Mouse (Mus musculus) brain, embryonic 18.5 days (tissue): ENCODE data around the gene Alb.

Experiments used
- DNase-seq: peaks from one replicate; pipeline ENCODE4 v3.0.0-alpha.2; 2012; ENCODE audit warnings: low read depth, low spot score

The Alb gene

DNA sequence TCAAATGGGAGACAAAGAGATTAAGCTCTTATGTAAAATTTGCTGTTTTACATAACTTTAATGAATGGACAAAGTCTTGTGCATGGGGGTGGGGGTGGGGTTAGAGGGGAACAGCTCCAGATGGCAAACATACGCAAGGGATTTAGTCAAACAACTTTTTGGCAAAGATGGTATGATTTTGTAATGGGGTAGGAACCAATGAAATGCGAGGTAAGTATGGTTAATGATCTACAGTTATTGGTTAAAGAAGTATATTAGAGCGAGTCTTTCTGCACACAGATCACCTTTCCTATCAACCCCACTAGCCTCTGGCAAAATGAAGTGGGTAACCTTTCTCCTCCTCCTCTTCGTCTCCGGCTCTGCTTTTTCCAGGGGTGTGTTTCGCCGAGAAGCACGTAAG is at the start of gene Alb:
Alb (plus strand) TSS at position 279 of the 400 bp plus-strand sequence.
- DNase-seq: no peak

- DNase-seq: no peak
Observed at GRCm38 (mm10) chr5:90414142-90414924, 46.4 kb upstream of the Alb start.

GRCm38 (mm10) chr5:90414925-90415295 is 45.8 kb upstream of the Alb start:
- DNase-seq: no peak

GRCm38 (mm10) chr5:90424625-90425024 is 36.1 kb upstream of the Alb start:
- DNase-seq: no peak

DNA sequence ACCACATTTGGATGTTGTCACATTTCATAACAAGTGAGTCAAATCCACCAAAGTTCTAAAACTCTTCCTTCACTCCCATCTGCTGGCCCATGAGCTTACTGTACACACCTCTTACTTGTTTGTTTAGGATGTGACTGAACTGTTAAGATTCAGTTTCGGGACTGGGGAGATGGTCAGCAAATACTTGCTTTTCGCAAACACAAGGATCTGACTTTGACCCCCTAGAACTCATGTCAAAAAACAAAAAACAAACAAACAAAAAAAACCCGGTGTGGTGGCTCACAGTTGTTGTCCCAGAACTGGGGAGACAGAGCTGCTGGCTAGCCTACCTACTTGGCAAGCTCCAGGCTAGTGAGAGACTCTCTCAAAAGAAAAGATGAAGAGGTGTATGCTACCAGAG is 35.5 kb upstream of the Alb start:
- no peak for DNase-seq

GRCm38 (mm10) chr5:90431053-90431452 is 29.6 kb upstream of the Alb start:
- DNase-seq: no peak

GRCm38 (mm10) chr5:90439157-90439556 is 21.5 kb upstream of the Alb start:
- DNase-seq: no peak

GRCm38 (mm10) chr5:90447577-90447976 is 13.1 kb upstream of the Alb start:
- no peak for DNase-seq

DNA sequence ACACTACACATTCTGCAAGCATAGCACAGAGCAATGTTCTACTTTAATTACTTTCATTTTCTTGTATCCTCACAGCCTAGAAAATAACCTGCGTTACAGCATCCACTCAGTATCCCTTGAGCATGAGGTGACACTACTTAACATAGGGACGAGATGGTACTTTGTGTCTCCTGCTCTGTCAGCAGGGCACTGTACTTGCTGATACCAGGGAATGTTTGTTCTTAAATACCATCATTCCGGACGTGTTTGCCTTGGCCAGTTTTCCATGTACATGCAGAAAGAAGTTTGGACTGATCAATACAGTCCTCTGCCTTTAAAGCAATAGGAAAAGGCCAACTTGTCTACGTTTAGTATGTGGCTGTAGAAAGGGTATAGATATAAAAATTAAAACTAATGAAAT is 10.7 kb upstream of the Alb start:
- DNase-seq: no peak

DNA sequence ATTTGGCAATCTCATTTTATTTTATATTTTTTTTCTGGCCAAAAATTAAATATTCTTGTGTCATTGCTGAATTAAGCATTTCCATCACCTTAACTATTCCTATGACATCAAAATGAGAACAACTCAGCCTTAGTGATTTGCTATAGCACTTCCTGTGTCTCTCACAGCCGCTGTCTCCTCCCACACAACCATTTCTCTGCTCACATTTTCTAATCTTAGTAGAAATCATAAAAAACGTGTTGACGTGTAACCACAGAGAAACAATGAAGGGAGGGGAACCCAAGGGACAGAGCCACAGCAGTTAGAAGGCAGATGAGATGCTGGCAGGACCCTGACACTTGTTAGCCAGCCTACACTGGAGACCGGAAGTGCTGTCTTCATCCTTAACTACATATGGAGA is 8.0 kb upstream of the Alb start:
- DNase-seq: no peak

GRCm38 (mm10) chr5:90457241-90457640 is 3.5 kb upstream of the Alb start:
- no peak for DNase-seq

DNA sequence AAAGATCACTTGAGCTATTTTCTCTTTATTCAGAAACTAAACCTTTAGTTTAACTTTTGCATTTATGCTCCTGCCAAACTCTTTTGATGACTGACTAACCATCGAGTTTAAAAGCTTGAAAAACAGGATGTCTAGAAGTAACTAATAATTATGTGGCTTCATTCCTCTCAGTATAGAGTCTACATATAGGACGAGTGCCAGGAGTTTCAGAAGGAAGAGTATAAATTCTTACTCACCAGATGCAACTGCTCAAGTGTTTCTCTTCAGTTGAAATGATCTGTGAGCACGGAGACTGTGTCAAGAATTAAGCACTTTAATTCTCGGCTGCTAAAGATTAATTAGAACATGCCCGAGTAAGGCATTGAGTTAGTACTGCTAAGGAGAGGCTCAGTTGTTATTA is 2.0 kb upstream of the Alb start:
- DNase-seq: no peak

- no peak for DNase-seq
Observed at GRCm38 (mm10) chr5:90466806-90467205, 6.1 kb downstream of the Alb start.

DNA sequence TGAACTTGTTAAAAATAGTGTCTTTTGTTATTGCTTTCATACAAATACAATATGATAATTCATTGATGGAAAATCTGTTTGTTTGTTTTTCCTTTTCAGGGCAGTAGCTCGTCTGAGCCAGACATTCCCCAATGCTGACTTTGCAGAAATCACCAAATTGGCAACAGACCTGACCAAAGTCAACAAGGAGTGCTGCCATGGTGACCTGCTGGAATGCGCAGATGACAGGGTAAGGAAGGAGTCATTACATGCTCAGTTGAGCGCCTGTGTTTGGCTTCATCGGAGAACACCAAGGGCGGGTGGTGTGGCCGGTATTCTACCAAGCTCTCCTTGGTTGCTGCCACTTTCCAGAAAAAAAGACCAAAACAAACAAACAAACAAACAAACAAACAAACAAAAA is 6.5 kb downstream of the Alb start:
- DNase-seq: no peak

- no peak for DNase-seq
Observed at GRCm38 (mm10) chr5:90470836-90471235, 10.1 kb downstream of the Alb start.

DNA sequence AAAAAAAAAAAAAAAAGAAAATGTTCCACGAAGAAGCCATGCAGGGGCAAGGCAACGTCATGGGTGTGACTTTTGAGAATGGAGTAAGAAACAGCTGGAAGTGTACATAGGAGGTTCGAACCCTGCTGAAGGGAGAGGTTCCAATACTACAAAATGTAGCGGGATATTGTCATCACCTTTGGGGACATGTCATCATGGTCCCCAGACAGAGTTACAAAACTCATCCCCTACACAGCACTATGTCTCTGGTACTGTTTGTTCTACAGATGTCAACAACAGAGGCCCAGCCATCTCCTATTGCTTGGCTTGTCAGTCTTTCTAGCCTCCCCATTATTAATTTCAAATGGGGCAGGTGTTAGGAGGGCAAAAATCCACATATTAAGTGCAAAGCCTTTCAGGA is 13.2 kb downstream of the Alb start:
- DNase-seq: no peak

DNA sequence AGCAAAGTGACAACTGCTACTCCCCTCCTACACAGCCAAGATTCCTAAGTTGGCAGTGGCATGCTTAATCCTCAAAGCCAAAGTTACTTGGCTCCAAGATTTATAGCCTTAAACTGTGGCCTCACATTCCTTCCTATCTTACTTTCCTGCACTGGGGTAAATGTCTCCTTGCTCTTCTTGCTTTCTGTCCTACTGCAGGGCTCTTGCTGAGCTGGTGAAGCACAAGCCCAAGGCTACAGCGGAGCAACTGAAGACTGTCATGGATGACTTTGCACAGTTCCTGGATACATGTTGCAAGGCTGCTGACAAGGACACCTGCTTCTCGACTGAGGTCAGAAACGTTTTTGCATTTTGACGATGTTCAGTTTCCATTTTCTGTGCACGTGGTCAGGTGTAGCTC is 13.7 kb downstream of the Alb start:
- DNase-seq: no peak

DNA sequence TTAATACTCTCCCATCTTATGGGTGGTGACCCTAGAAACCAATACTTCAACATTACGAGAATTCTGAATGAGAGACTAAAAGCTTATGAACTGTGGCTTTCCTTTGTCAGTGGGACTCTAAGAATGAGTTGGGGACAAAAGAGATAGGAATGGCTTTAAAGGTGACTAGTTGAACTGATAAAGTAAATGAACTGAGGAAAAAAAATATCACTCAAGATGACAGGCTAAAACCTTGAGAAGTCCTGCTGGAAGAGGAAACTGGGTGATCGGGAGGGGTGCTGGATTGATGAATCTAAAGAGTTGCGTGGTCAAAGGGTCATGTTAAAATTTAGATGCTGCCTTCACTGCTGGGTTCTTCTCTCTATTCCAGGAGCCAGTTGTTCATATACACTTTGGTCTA is 16.0 kb downstream of the Alb start:
- no peak for DNase-seq

GRCm38 (mm10) chr5:90477308-90478140 is 16.8 kb downstream of the Alb start:
- DNase-seq: no peak

- no peak for DNase-seq
Observed at GRCm38 (mm10) chr5:90478886-90479285, 18.2 kb downstream of the Alb start.

- no peak for DNase-seq
Observed at GRCm38 (mm10) chr5:90485597-90485996, 24.9 kb downstream of the Alb start.

GRCm38 (mm10) chr5:90488323-90488722 is 27.6 kb downstream of the Alb start:
- no peak for DNase-seq

- DNase-seq: no peak
Observed at GRCm38 (mm10) chr5:90490518-90490917, 29.8 kb downstream of the Alb start, which contains the start of gene Afp. Gene Afp, plus strand, starts transcription at chr5:90490737.
